Mouse (Mus musculus) kidney, postnatal 14 days (tissue): ENCODE measurements at regions not wholly inside any gene's neighbourhood (a gene's known extent, or its start where the extent isn't known, plus 50 kb on each side); places are given as distances from the start of the nearest gene placed in this dataset.
A peak's percentile ranks its signal among the peaks of the same experiment; 100 is the strongest.

Source experiments
- DNase-seq: peaks from one replicate; pipeline ENCODE4 v3.0.0; 2022; ENCODE audit warnings: mixed read lengths

GRCm38 (mm10) chr1:144085530-144086520 is 81.9 kb upstream of the Rgs2 start:
- DNase-seq = no peak

GRCm38 (mm10) chr1:144078972-144079371 is 75.0 kb upstream of the Rgs2 start:
- no peak for DNase-seq

GRCm38 (mm10) chr1:144078446-144078845 is 74.5 kb upstream of the Rgs2 start:
- DNase-seq = peak; percentile 45

GRCm38 (mm10) chr1:144075991-144076390 is 72.0 kb upstream of the Rgs2 start:
- no peak for DNase-seq

- no peak for DNase-seq
Observed at GRCm38 (mm10) chr1:144061283-144061682, 57.3 kb upstream of the Rgs2 start.

GRCm38 (mm10) chr1:144055476-144056213 is 51.7 kb upstream of the Rgs2 start:
- no peak for DNase-seq
